Mouse (Mus musculus) lung, adult 2 months (tissue): ENCODE results near the gene Ptprk. TPM values are rescaled to one million over a fixed set of nuclear protein-coding genes. Genes with fewer than 3 reads are reported as not detected.

Experiments used
- DNase-seq: peaks from one replicate; pipeline ENCODE4 v3.0.0; 2022
- H3K4me1 ChIP-seq: fragments of 200-500 bp; 2 replicates; pipeline ENCODE4 v1.6.1; 2011; ENCODE audit warnings: low read length; ENCODE audit not compliant: control insufficient read depth, insufficient read depth
- H3K4me3 ChIP-seq: fragments of 200-500 bp; replicated peaks from 2 replicates; pipeline ENCODE3; 2011; ENCODE audit warnings: low read depth, mild to moderate bottlenecking, control low read depth, low read length; ENCODE audit errors: extremely low read depth
- CTCF ChIP-seq: fragments of 200-500 bp; IDR thresholded peaks from 2 replicates; pipeline ENCODE4 v1.5.1; 2011; ENCODE audit warnings: mild to moderate bottlenecking, low read length, control low read depth; ENCODE audit not compliant: insufficient read depth
- POLR2A ChIP-seq: fragments of 200-500 bp; IDR thresholded peaks from 2 replicates; pipeline ENCODE4 v1.6.1; 2011; ENCODE audit warnings: low read depth, mild to moderate bottlenecking, control low read depth, low read length, borderline replicate concordance; ENCODE audit errors: extremely low read depth
- WGBS: fragments of 180-500 bp; shearing (Covaris S2); methylation state at CpG from one replicate; pipeline ENCODE4 v1.1.7; 2018; 5-methylcytosine and 5-hydroxymethylcytosine counted together
- polyA plus RNA-seq: library from polyadenylated mRNA; depleted of rRNA; stranded (reverse); fragments of >200 nt; gene quantifications from 2 replicates; pipeline ENCODE4 v1.2.3, GENCODE M21; 2012

Gene Ptprk
- polyA plus RNA-seq, 1 experiment: 42.4 TPM

DNA sequence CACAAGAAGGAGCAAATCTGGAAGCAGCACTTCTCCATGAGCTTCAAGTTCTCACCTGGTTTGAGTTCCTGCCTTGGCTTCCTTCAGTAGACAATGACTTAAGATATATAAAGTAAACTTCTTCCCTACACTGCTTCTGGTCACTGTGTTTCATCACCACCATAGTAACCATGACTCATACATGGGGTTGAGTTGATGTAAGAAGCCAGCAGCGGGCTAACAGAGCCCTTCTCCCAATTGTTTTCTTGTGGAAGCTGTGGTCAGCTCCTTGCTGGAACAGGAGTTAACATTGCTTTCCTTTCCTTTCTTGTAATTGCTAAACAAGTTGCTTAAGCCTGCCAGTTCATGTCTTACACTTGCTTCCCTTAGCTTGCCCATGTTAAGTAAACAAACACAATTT is 96.6 kb downstream of the Ptprk start:
- TF ChIP-seq CTCF: no peak
- TF ChIP-seq POLR2A: no peak
- DNase-seq: no peak
- 0 out of 2 replicates have a peak, but pooled peaks cover 2% of the 10 kb centered on the region for H3K4me1 ChIP-seq
- 29% methylated on average over 1 of the region's 1 CpGs for WGBS
- H3K4me3 ChIP-seq: no peak overlapping the region

DNA sequence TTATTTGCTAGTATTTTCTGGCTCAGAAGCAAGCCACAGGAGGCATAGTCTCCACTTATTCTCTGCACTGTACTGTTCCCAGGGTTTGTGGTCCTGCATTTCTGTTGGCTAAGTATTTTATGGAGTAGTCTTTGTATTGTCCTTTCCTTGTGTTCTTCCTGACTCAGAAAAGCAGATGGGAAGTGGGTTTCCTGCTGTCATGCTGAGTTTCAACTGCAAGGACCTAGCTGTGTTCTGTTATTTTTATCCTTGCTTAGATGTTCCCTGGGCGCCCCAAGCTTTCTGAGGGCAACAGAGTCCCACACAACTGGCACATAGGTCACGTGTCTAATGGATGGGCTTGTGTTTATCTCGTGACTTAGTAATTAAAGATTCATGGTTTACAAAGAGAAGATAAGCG is 104.3 kb downstream of the Ptprk start:
- TF ChIP-seq CTCF (no peak), POLR2A (no peak)
- Histone ChIP-seq H3K4me3 (no peak overlapping the region), H3K4me1 (peaks cover 4% of the 10 kb centered on the region)
- no peak for DNase-seq
- WGBS: 68% methylated on average over 4 of the region's 4 CpGs

DNA sequence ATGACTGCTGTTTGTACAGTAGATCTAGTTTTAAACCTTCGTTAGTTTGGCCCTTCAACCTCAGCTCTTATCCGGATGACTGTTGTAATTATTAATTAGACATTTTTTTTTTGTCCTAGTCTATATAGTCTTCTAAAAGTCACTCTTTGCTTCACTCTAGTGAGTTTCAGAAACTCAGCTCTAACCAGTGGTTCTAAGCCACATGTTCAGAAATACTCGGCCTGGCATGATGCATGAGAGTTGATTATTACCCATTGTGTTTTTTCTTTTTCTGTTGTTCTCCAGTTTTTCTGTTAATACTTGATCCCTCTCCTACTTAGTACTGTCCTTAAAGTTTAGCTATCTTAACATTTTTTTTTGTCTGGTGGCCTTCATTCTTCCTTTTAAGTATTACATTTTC is 107.5 kb downstream of the Ptprk start:
- Histone ChIP-seq H3K4me1 (peaks cover 14% of the 10 kb centered on the region), H3K4me3 (no peak overlapping the region)
- WGBS: 84% methylated on average over 3 of the region's 3 CpGs
- DNase-seq: no peak
- TF ChIP-seq POLR2A (no peak), CTCF (no peak)

DNA sequence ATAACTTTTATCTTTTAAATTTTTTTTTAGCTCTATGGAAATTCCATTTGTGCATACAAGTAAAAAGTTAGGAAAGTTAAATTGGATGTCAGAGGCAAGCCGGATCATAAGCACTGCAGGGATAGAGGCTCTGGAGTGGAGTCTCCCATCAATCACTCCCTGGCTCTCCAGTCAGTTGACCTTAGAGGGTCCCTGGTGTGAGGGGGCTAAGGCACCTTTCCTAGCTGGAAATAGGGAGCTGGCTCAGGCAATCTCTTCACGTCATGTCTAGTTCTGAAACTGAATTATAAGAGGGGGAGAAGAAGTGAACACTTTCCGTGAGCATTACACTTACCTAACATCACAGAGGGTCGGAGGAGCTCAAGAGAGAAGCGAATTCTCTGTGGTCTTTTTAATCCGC is 110.1 kb downstream of the Ptprk start:
- H3K4me1 ChIP-seq: peaks cover 10% of the 10 kb centered on the region
- no peak overlapping the region for H3K4me3 ChIP-seq
- WGBS: 84% methylated on average over 6 of the region's 6 CpGs
- DNase-seq: no peak
- no peak for TF ChIP-seq CTCF
- TF ChIP-seq POLR2A: no peak

- WGBS: 58% methylated on average over 4 of the region's 4 CpGs
- DNase-seq: no peak
- TF ChIP-seq POLR2A (no peak), CTCF (no peak)
- peaks cover 10% of the 10 kb centered on the region for H3K4me1 ChIP-seq
- no peak overlapping the region for H3K4me3 ChIP-seq
Observed at GRCm38 (mm10) chr10:28185326-28185725, 110.7 kb downstream of the Ptprk start.

DNA sequence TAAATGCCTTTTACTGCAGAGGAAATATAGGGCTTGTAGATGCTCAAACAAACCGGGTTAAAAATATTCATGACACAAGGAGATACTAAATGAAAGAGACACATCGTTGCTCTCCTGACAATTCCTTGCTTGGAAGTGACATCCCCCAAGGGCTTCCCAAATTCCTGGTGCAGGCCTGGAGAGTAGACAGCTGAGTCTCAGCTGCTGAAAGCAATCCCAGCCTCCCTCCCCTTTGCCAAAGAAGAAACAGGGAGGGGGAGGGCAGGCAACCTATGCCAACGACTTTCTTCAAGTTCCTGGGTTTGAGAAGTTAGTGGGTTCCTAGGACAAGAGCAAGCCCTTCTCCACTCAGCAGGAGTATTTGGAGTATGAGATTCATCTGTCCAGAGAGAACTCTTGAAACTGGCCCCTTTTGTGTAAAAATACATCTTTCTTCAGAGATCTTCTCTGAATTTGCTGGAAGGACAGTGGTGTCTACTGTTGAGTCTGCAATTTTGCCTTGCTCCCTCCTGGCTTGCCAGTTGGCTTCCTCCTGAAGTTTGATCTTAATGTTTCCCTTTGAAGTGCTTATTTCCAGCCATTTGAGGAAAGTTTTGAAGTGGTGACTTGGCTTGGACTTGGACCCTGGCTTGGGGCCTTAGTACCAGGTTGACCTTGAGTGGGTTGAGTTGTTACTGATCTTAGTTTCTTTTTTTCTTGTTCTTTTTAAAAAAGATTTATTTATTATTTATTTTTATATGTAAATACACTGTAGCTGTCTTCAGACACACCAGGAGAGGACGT is 111.6 kb downstream of the Ptprk start:
- no peak for DNase-seq
- TF ChIP-seq CTCF: no peak
- TF ChIP-seq POLR2A: no peak
- 32% methylated on average over 4 of the region's 4 CpGs for WGBS
- Histone ChIP-seq H3K4me1 (peaks cover 10% of the 10 kb centered on the region), H3K4me3 (no peak overlapping the region)

DNA sequence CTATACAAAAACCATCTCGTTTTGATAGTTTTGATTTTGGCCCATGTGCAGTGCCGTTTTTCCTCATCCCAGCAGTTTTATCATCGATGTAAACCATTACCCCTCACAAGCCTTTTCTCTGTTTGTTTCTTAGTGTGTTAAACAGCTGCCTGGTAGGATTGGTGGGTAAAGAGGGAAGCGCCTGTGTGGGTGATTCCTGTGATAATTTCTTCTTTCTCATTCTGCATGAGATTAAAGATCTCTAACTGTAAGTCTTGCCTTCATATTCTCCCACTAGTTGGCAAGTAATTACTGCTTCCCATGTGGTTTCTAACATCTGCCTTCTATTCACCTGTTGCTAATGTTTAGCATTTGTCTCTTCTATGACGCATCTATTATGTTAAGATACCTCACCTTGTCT is 116.8 kb downstream of the Ptprk start:
- Histone ChIP-seq H3K4me3 (no peak overlapping the region), H3K4me1 (peaks cover under 1% of the 10 kb centered on the region; the same call in 1 of the 2 replicates)
- WGBS: 83% methylated on average over 5 of the region's 5 CpGs
- TF ChIP-seq POLR2A (no peak), CTCF (no peak)
- DNase-seq: no peak

DNA sequence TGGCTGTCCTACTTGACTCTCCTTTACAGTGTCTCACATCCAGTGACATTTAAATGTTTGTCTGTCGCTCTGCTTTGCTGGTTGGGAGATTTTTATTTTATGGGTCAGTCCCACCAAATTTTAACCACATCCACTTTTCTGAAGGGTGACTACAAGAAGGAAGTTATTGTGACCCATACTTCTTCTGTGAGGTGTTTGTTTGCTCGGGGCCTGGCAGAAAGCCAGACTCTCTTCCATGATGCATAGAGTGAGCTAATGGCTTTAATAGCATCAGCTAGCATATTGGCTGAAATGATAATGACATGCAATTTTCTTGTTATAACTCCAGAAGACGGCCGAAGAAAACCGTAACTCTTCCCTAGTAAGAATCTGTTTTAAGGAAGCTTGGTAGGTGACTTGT is 119.0 kb downstream of the Ptprk start:
- TF ChIP-seq POLR2A: no peak
- TF ChIP-seq CTCF: no peak
- WGBS: 70% methylated on average over 5 of the region's 5 CpGs
- Histone ChIP-seq H3K4me3 (no peak overlapping the region), H3K4me1 (no peaks in the 10 kb centered on the region)
- DNase-seq: no peak

DNA sequence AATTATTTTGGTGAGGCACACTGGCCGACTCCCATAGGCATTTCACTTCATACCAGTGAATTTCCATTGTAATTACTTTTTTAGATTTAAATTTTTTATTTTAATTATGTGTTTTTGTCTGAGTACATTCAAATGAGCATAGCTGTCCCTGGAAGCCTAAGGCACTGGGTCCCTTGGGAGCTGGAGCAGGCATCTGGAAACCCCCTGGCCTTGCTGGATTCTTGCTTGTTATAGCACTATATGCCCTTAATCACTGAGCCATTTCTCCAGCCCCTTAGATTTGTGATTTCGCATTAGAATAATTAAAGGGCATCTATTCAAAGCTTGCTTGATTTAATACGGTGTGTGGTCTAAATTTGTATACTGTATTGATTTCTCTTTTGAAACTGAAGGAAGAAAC is 126.0 kb downstream of the Ptprk start:
- DNase-seq: no peak
- TF ChIP-seq CTCF: no peak
- no peak for TF ChIP-seq POLR2A
- 91% methylated on average over 3 of the region's 3 CpGs for WGBS
- no peaks in the 10 kb centered on the region; the same call in 1 of the 2 replicates for H3K4me1 ChIP-seq
- H3K4me3 ChIP-seq: no peak overlapping the region

GRCm38 (mm10) chr10:28209394-28209793 is 134.8 kb downstream of the Ptprk start:
- Histone ChIP-seq H3K4me3 (no peak overlapping the region), H3K4me1 (no peaks in the 10 kb centered on the region; the same call in 1 of the 2 replicates)
- DNase-seq: no peak
- no peak for TF ChIP-seq CTCF
- no peak for TF ChIP-seq POLR2A

GRCm38 (mm10) chr10:28212083-28212482 is 137.5 kb downstream of the Ptprk start:
- 84% methylated on average over 1 of the region's 1 CpGs for WGBS
- H3K4me3 ChIP-seq: no peak overlapping the region
- TF ChIP-seq POLR2A: no peak
- TF ChIP-seq CTCF: no peak
- H3K4me1 ChIP-seq: no peaks in the 10 kb centered on the region; the same call in 1 of the 2 replicates
- no peak for DNase-seq
